Mouse (Mus musculus) neural tube, embryonic 14.5 days (tissue): Measurements from ENCODE around the gene St8sia4. TPM values are rescaled to one million over a fixed set of nuclear protein-coding genes. Genes with fewer than 3 reads are reported as not detected.

Experiments
- ATAC-seq: fragments of 200-750 bp; cut with Nextera tagmentation; 2 replicates; pipeline ENCODE4 v1.8.0; 2017; ENCODE audit warnings: low read depth, mild to moderate bottlenecking, moderate TSS enrichment, moderate library complexity
- H3K27ac ChIP-seq: fragments of 300-500 bp; sonication (generic); 2 replicates; pipeline ENCODE4 v1.5.1; 2014; ENCODE audit warnings: low read depth, mild to moderate bottlenecking, control low read depth, low read length, moderate library complexity, mixed read lengths
- H3K27me3 ChIP-seq: fragments of 300-500 bp; sonication (generic); 2 replicates; pipeline ENCODE4 v1.6.1; 2014; ENCODE audit warnings: low read length; ENCODE audit not compliant: control insufficient read depth, insufficient read depth
- H3K36me3 ChIP-seq: fragments of 300-500 bp; sonication (generic); 2 replicates; pipeline ENCODE4 v1.6.1; 2014; ENCODE audit warnings: low read length, mixed read lengths; ENCODE audit not compliant: control insufficient read depth, insufficient read depth
- H3K4me1 ChIP-seq: fragments of 300-500 bp; sonication (generic); 2 replicates; pipeline ENCODE4 v1.6.1; 2014; ENCODE audit warnings: low read length; ENCODE audit not compliant: control insufficient read depth, insufficient read depth
- H3K4me2 ChIP-seq: fragments of 300-500 bp; sonication (generic); 2 replicates; pipeline ENCODE4 v1.6.1; 2014; ENCODE audit warnings: mild to moderate bottlenecking, low read depth, low read length, control low read depth
- H3K4me3 ChIP-seq: fragments of 300-500 bp; sonication (generic); 2 replicates; pipeline ENCODE4 v1.5.1; 2014; ENCODE audit warnings: low read depth, low read length, control low read depth, mixed read lengths
- H3K9ac ChIP-seq: fragments of 300-500 bp; sonication (generic); replicated peaks from 2 replicates; pipeline ENCODE4 v1.6.1; 2014; ENCODE audit warnings: low read depth, mild to moderate bottlenecking, control low read depth, low read length, mixed read lengths
- H3K9me3 ChIP-seq: fragments of 300-500 bp; sonication (generic); 2 replicates; pipeline ENCODE4 v1.6.1; 2016; ENCODE audit warnings: low read length; ENCODE audit not compliant: control insufficient read depth
- WGBS: fragments of 180-500 bp; shearing (Covaris S2); extraction: QIAGEN DNeasy Blood & Tissue Kit; methylation state at CpG from one replicate; pipeline ENCODE4 v1.1.7; 2014; 5-methylcytosine and 5-hydroxymethylcytosine counted together
- polyA plus RNA-seq: library from polyadenylated mRNA; unstranded; fragments of >200 nt; fragmentation: Nextera tagmentation; extraction: Ambion mirVana; gene quantifications from 2 replicates; pipeline ENCODE4 v1.2.1, GENCODE M21; 2014

The St8sia4 gene
- 50.1 and 53.5 TPM in 2 replicates for polyA plus RNA-seq

- H3K4me2 ChIP-seq: peak within 1 kb of the TSS; percentile 79
- H3K27me3 ChIP-seq: no peaks in the 10 kb centered on the region
- ATAC-seq: peak; percentile 98
- H3K27ac ChIP-seq: peak within 1 kb of the TSS; percentile 82
- no peaks in the 10 kb centered on the region for H3K9me3 ChIP-seq
- peak within 1 kb of the TSS; percentile 65 for H3K4me3 ChIP-seq
- WGBS: under 1% methylated on average over 52 of the region's 52 CpGs
- peak within 1 kb of the TSS; percentile 79 for H3K9ac ChIP-seq
- H3K4me1 ChIP-seq: 0 out of 2 replicates have a peak, but pooled peaks cover 8% of the 10 kb centered on the region
- H3K36me3 ChIP-seq: no peaks in the 10 kb centered on the region
Measured at GRCm38 (mm10) chr1:95667435-95668252, at the start of gene St8sia4. Gene St8sia4, minus strand, starts transcription at chr1:95667571.

- no peaks in the 10 kb centered on the region for H3K9me3 ChIP-seq
- ATAC-seq: no peak
- H3K27ac ChIP-seq: no peak overlapping the region
- H3K36me3 ChIP-seq: no peaks in the 10 kb centered on the region
- H3K4me1 ChIP-seq: no peaks in the 10 kb centered on the region
- no peak overlapping the region for H3K4me3 ChIP-seq
- 82% methylated on average over 3 of the region's 3 CpGs for WGBS
- H3K9ac ChIP-seq: no peak overlapping the region
- no peak overlapping the region for H3K4me2 ChIP-seq
- H3K27me3 ChIP-seq: no peaks in the 10 kb centered on the region
Measured at GRCm38 (mm10) chr1:95709181-95709580, 41.8 kb upstream of the St8sia4 start.

- no peak for ATAC-seq
- Histone ChIP-seq H3K4me2 (no peak overlapping the region), H3K9ac (no peak overlapping the region), H3K27ac (no peak overlapping the region), H3K36me3 (no peaks in the 10 kb centered on the region), H3K27me3 (no peaks in the 10 kb centered on the region), H3K4me3 (no peak overlapping the region), H3K9me3 (no peaks in the 10 kb centered on the region), H3K4me1 (no peaks in the 10 kb centered on the region)
Measured at GRCm38 (mm10) chr1:95699903-95700302, 32.5 kb upstream of the St8sia4 start.

GRCm38 (mm10) chr1:95674052-95674451 lies 6.7 kb upstream of the St8sia4 start:
- Histone ChIP-seq H3K4me1 (no peaks in the 10 kb centered on the region), H3K27me3 (no peaks in the 10 kb centered on the region), H3K36me3 (no peaks in the 10 kb centered on the region), H3K4me3 (no peak overlapping the region), H3K9ac (no peak overlapping the region), H3K4me2 (no peak overlapping the region), H3K27ac (no peak overlapping the region), H3K9me3 (no peaks in the 10 kb centered on the region)
- 80% methylated on average over 3 of the region's 3 CpGs for WGBS
- ATAC-seq: no peak

- peak overlapping the region; percentile 79 for H3K4me2 ChIP-seq
- H3K27ac ChIP-seq: peak overlapping the region; percentile 82
- no peak for ATAC-seq
- no peaks in the 10 kb centered on the region for H3K9me3 ChIP-seq
- peak overlapping the region; percentile 79 for H3K9ac ChIP-seq
- 3% methylated on average over 6 of the region's 6 CpGs for WGBS
- no peaks in the 10 kb centered on the region for H3K27me3 ChIP-seq
- peak overlapping the region; percentile 65 for H3K4me3 ChIP-seq
- H3K4me1 ChIP-seq: 0 out of 2 replicates have a peak, but pooled peaks cover 8% of the 10 kb centered on the region
- no peaks in the 10 kb centered on the region for H3K36me3 ChIP-seq
Measured at GRCm38 (mm10) chr1:95668253-95668805, 958 bp upstream of the St8sia4 start.

DNA sequence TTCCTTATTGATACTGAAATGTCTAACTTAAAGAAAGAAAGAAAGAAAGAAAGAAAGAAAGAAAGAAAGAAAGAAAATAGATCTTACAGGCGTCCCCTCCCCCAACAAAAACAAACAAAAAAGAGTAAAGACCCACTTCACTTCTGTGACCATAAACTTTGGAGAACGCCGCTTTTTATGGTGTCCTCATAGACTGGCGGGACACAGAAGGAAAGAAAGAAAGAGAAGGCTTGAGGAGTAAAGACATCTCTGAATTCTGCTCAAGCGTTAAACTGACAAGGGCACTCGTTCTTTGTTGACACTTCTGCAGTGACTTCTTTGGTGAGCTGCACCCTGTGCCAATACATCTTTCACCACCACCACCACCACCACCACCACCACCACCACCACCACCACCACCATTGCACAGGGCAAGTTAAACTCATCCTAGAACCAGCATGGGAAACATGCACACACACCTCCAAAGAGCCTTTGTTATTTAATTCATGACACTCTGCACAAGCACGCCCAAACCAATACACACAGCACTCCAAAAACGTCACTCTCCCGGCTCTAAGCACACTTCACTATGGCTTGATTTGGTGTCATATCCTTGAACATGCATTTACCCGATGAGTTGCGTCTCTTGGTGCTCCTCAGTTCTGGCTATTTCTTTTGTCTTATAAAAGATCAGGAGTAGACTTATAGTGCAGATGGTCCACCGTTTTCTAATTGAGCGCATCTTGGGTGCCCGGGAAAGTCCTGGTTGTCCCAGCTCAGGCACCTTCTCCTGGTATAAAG lies 640 bp downstream of the St8sia4 start:
- peak overlapping the region; percentile 79 for H3K4me2 ChIP-seq
- peak; percentile 23 for ATAC-seq
- 0% methylated on average over 14 of the region's 14 CpGs for WGBS
- H3K9ac ChIP-seq: peak overlapping the region; percentile 79
- peak overlapping the region; percentile 82 for H3K27ac ChIP-seq
- no peaks in the 10 kb centered on the region for H3K36me3 ChIP-seq
- H3K27me3 ChIP-seq: no peaks in the 10 kb centered on the region
- H3K4me3 ChIP-seq: peak overlapping the region; percentile 65
- H3K4me1 ChIP-seq: 0 out of 2 replicates have a peak, but pooled peaks cover 8% of the 10 kb centered on the region
- H3K9me3 ChIP-seq: no peaks in the 10 kb centered on the region

GRCm38 (mm10) chr1:95665951-95666484 lies 1.4 kb downstream of the St8sia4 start:
- H3K9ac ChIP-seq: peak overlapping the region; percentile 79
- peak overlapping the region; percentile 65; the same call in 1 of the 2 replicates for H3K27ac ChIP-seq
- no peaks in the 10 kb centered on the region for H3K9me3 ChIP-seq
- no peak for ATAC-seq
- peak overlapping the region; percentile 79 for H3K4me2 ChIP-seq
- 0 out of 2 replicates have a peak, but pooled peaks cover 8% of the 10 kb centered on the region for H3K4me1 ChIP-seq
- no peaks in the 10 kb centered on the region for H3K27me3 ChIP-seq
- under 1% methylated on average over 17 of the region's 17 CpGs for WGBS
- H3K36me3 ChIP-seq: no peaks in the 10 kb centered on the region
- peak overlapping the region; percentile 65 for H3K4me3 ChIP-seq

- WGBS: 12% methylated on average over 22 of the region's 22 CpGs
- peak; percentile 41 for ATAC-seq
Measured at GRCm38 (mm10) chr1:95664969-95665702, 2.2 kb downstream of the St8sia4 start.

More at GRCm38 (mm10) chr1:95664969-95665702, 2.2 kb downstream of the St8sia4 start:
- H3K36me3 ChIP-seq: no peaks in the 10 kb centered on the region
- peak overlapping the region; percentile 65 for H3K27ac ChIP-seq
- peak overlapping the region; percentile 65 for H3K4me3 ChIP-seq
- no peaks in the 10 kb centered on the region for H3K27me3 ChIP-seq
- H3K9ac ChIP-seq: peak overlapping the region; percentile 79
- peak overlapping the region; percentile 79 for H3K4me2 ChIP-seq
- H3K4me1 ChIP-seq: 0 out of 2 replicates have a peak, but pooled peaks cover 8% of the 10 kb centered on the region
- H3K9me3 ChIP-seq: no peaks in the 10 kb centered on the region
